Comparison of ENCODE assay signal across 15 mouse cellular contexts in the genomic region with DNA sequence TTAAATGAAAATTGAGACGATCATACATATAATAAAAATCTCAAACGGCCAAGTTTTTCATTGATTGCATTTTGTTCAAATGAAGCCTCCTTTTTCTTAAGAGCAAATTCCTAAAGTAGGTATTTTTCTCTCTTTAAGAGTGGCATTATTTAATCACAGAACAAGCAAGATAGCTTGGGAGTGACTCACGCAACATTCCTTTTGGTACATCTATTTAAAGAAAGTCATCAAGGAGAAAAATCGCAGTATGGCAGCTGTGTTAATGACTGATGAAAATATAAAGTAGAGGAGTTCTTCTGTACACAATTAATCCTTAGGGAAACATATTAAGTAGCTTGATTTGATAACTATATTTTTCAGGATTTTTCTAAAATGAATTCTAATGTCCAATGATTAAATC.
"Had no signal": no experiment of that assay in that cellular context is flagged by ENCODE, and none has a peak within 500 bp of the region (broad histone marks: within the 10 kb centered on the region; RNA-seq: fewer than 3 reads in every experiment).

No protein-coding gene starts in this region.

- H3K4me3 ChIP-seq: neural tube, embryonic 15.5 days; stomach, embryonic 15.5 days had no signal

- H3K27ac ChIP-seq: neural tube, embryonic 15.5 days; stomach, embryonic 15.5 days; stomach, postnatal 0 days had no signal

- DNase-seq: retina, postnatal 1 day; right cerebral cortex, adult 18-20 months; right cerebral cortex, postnatal 14 days; right cerebral cortex, postnatal 25 days; right cerebral cortex, postnatal 4 days; spleen, adult 18-20 months; thymus, adult 18-20 months; thymus, adult 2 months; thymus, postnatal 14 days; thymus, postnatal 25 days; thymus, postnatal 36 days; thymus, postnatal 4 days had no signal
